Mouse (Mus musculus) common myeloid progenitor, adult 5-6 weeks (primary cell): ENCODE results near the gene Akr1b8. TPM values are rescaled to one million over a fixed set of nuclear protein-coding genes. Genes with fewer than 3 reads are reported as not detected.
"Not testable (repeated sequence)": the region's sequence is repeated elsewhere in the genome, so short reads cannot be mapped to it uniquely, and the experiment has no call there.

ENCODE experiments used
- ATAC-seq: replicated peaks from 2 replicates; pipeline ENCODE4 v1.8.0; 2016; ENCODE audit warnings: low read depth, mild to moderate bottlenecking, moderate TSS enrichment, inconsistent platforms; ENCODE audit not compliant: poor library complexity, severe bottlenecking
- total RNA-seq: library from RNA; stranded (forward); fragments of 200-1000, 187-1606 nt; gene quantifications from 2 replicates; pipeline ENCODE4 v1.2.3, GENCODE M21; 2017

Gene Akr1b8
- not detected in 2 replicates for total RNA-seq

DNA sequence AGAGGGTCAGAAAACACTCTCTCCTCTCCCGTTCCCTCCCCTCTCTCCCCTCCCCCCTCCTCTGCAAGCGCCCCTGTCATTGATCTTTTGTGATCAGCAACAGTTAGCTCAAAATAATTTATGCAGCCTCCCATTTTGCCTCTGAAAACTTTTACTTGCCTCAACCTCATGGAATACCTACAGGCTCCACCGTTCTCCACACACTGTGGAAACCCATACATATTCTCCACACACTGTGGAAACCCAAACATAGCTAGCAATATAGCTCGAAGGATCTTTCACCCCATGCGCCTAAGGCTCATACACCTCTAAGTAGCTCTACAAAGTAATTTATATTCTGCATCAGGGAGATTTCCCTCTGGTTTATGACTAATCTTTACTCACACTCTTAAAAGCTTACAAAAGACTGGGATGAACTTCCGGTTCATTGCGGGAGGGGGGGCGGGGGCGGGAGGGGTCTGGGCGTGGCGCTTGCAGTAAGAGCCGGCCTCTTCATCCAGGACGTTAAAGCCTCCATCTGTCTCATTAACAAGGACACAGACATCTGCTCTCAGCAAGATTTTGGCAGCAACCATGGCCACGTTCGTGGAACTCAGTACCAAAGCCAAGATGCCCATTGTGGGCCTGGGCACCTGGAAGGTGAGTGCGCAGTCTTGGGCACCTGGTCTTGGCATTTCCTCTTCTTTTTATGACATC, at the start of gene Akr1b8:
Akr1b8 (plus strand) TSS at position 462 of the 696 bp plus-strand sequence.
- ATAC-seq: no peak

DNA sequence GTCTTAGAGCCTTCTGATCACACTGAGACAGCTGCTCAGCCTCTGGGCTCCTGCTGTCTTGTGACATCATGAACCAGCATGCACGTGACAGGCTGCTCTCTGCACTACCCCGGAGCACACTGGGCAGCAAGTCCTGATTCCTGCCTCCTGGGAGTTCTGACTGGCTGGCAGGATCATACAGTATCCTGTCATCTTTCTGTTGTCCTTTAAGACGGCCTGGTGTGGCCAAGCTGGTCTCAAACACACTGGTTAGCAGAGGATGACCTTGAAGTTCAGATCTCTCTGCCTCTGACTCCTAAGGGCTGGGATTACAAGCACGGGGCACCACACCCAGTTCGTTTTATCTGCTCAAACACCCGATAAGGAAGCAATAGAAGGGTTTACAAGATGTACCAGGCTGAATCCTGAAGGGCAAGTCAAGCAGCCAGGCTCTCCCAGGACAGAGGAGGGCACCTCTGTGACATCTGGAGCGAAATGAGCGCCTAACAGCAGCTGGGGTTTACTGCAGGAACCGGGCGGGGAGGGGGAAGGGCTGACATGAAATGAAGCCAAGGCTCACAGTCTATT, 49.2 kb upstream of the Akr1b8 start:
- ATAC-seq: no peak

DNA sequence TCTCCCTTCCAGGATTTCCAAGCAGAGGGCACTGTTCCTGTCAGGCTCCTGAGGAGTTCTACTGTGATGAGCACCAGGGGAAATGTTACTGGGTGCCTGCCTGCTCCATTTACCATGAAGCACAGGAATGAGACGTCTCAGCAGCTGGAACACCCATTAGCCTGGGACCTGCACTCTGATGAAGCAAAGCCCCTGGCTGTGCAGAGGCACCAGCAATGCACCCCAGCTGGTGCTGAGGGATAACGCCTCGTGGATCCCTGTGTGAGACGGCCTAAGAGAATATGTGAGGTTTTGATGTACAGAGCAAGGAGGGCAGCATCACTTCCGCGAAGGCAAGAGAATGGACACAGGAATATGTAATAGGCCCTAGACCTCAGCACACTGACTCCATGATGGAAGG, 47.1 kb upstream of the Akr1b8 start:
- ATAC-seq: no peak

DNA sequence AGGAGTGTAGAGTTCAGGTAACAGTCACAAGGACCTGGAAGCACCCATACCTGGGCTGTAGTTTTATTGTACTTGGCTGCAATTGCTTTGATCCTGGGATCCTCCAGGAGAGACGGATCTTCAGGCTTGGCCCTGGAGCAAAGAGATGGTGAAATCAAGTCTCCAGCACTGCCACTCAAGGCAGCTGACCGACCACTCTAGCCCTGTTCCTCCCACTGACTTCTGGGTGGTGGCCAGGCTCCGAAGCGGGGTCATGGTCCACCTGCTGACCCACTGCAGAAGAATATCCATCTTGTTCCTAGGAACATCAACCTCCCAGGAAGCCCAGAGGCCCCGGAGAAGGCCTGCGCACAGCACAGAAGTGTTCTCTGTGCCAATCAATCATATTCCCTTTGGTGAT, 44.4 kb upstream of the Akr1b8 start:
- no peak for ATAC-seq

DNA sequence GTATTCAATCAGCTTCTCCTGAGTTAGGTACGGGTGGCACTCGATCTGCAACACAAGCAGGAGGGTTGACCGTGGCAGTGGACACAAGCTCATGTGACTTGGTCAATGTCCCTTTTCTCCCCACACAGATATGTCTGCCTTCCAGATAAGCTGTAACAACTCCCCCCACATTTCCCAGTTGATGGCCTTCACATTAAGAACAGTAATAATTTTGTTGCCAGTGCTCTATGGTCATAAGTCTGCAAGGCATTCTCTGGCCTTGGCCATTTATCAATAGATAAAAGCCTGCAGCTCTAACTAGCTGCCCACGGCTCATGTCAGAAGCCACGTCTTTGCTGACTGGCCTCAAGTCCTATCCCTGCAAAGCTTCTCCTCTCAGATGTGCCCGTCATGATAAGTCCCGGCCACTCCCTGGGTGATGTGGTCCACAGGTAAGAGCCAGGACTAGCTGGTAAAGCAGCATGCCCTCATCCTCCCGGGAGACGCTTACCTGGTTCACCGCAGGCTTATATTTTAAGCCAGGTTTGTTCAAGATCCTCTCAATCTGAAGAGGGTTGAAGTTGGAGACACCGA, 43.8 kb upstream of the Akr1b8 start:
- ATAC-seq: no peak

DNA sequence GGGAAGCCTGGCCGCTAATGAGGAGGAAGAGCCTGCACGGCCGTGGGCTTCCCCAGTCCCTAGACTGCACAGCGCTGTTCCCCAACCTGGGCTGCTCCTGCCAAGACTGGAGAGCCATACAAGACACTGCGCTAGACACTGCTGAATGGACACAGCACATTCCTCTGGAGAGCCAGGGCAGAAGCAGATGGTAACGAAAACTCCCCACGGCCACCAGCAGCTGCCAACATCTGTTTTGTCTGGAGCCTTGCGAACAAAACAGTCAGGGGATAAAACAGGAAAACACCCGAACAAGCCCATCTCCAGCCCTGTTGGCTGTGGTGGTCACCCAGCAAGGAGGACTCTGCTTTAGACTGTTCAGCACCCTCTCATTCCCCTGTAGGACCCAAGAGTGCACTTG, 40.5 kb upstream of the Akr1b8 start:
- no peak for ATAC-seq

DNA sequence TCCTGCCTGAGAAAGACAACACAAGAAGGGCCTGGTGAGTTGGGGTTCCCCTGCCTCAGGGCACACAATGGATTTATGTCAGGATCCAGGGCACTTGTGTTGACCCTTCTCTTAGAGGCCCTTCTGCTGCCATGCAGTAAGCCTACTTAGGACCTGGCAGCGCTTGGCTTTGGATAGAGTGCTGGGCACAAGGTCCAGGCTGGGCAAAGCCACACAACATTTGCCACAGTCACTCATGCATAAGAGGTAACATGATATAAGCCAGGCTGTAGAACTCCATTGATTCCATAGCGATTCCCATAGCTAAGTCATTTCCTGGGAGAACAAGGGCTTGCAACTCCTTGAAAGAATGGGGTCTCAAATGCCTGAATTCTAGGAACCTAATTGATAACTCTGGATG, 40.0 kb upstream of the Akr1b8 start:
- ATAC-seq: no peak

DNA sequence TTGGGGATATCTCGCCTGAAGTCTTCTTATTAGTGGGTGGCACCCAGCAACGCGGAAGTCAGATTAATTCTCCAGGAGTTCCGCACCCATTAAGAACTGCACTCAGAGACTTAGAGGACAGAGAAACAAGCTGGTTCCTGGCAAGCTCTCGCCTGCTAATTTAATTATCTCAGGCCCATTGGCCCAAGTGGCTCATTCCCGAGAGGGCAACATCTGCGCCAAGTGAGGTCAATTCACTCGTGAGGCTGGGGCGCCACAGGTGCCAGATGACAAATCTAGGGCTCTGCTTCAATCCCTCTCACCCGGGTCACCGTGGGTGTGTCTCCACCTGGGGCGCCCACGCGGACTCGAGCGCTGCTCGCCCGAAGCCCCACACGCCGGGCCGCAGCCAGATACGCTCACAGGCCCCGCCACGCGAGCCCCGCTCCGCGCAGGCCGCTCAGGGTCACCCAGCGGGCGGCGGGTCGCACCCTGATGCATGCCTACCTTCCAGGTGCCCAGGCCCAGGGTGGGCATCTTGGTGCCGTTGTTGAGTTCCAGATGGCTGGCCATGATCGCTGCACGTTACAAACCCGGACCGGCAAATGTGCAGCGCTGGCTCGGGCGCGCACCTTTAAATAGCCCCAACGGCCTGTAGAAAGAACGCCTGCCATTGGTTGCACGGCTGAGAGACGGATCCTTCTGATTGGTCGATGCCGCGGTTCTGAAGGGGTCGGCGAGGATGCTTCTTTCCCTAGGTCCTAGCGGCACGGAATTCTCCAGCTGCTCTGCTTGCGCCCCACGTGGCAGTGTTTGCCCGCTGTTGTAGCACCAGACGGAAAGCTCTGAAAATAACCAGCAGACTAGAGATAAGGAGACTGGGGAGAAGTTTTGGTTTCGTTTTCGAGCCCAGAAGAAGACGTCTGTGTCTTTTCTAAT, 36.8 kb upstream of the Akr1b8 start, which contains the start of gene Akr1b3:
Akr1b3 (minus strand) TSS at position 625 of the 918 bp plus-strand sequence.
- peak; percentile 98 for ATAC-seq

DNA sequence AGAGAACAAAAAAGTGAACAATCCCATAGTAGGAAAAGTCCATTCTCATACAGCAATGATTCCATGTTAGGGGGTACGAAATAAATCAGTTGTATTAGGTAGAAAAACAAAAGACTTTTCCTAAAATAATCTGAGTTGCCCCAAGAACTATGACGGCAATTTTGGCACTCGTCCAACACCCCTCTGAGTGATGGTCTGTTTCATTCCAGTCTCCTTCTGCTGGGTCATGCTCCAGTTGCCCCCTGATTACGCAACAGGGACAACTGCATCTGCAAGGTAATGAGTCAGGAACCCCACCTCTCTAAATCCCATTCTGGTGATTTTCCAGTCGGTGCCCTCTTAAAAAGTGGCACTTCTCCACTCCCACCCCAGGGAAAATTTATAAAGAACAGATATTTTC, 35.7 kb upstream of the Akr1b8 start:
- no peak for ATAC-seq

DNA sequence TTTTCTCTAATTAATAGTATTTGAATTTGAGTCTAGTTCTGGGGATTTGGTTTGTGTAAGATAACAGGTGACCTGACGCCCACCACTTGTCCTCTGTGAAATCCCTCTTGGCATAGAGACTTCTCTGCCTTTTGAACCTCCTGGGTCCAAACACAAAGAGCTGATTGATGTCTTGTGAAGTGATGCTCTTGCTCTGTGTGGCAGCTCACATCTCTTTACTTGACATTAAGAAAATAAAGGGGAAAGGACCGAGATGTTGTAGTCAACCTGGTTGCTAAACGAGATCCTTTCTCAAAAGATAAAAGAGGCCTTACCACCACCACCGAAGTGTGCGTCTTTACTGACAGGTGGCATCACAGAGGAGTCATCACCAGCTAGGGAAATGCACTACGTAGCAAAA, 35.3 kb upstream of the Akr1b8 start:
- no peak for ATAC-seq

DNA sequence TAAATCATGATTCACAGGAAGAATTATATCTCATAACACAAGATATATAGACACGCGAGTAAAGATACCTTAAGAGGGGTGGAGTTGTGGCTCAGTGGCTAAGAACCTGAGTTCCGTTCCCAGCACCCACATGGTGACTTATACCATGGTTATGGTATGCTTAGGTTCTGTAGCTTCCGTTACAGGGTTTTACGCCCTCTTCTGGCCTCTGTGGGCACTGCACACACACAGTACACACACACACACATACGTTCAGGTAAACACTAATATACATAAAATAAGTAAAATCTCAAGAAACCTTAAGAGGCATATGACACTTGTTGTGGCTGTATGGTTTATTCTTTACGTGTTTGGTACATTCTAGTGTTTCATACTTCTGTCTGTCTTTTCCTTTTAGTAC, 31.8 kb upstream of the Akr1b8 start:
- no peak for ATAC-seq

DNA sequence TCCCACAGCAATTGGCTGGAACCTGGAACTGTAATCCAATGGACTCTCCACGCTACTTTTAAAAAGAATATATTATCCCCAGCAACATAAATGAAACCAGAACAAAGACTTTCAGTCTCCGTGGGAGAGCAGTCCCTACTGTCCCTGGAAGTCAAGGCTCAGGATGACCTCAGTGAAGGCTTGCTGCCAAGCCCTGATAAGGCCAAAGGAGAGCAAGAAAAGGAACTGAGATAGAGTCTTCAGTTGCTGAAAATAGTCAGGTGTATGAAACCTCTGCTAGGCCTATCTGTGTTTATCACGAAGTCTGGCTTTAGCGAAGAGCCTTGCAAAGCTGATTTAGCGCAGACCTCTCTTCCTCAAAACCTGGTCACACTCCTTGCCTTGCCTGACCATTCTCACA, 22.5 kb upstream of the Akr1b8 start:
- ATAC-seq: no peak

DNA sequence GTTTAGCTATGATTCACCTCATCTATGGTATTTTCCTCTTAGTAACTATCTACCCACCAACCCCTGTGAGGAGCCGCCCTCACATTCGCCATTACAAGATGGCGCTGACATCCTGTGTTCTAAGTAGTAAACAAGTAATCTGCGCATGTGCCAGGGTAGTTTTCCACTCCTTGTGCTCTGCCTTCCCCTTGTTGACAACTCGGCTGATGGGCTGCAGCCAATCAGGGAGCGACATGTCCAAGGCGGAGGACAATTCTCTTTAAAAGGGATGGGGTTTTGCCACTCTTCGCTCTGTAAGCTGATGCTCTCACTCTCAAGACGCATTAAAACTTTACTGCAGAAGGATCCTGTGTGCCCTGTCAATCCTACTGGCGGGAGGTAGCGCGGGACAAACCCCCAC, 22.1 kb upstream of the Akr1b8 start:
- ATAC-seq: not testable (repeated sequence)

DNA sequence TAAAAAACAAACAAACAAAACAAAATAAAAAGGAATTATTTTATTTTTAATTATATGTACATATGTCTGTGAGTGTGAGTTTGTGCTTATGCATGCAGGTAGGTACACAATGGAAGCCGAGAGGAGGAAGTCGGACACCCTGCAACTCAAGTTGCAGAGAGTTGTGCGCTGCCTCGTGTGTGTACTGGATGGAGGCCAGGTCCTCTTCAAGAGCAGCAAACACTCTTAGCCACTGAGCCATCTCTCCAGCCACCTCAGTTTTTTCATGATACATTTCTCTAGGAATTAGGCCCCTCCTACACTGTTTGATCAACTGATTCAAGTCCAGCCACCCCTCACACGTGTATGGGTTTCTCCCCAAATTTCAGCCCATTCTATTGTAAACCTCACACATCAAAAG, 19.2 kb upstream of the Akr1b8 start:
- ATAC-seq: no peak

DNA sequence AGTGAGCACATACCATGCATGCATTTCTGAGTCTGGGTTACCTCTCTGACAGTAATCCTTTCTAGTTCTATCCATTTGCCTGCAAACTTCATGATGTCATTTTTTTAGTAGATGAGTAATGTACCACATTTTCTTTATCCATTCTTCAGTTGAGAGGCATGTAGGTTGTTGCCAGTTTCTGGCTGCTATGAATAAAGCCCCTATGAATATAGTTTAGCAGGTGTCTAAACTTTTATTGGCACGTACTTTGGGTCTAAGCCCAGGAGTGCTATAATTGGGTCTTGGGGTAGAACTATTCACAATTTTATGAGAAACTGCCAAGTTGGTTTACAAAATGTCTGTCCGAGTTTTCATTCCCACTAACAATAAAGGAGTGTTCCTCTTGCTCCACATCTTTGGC, 16.1 kb upstream of the Akr1b8 start:
- ATAC-seq: no peak

DNA sequence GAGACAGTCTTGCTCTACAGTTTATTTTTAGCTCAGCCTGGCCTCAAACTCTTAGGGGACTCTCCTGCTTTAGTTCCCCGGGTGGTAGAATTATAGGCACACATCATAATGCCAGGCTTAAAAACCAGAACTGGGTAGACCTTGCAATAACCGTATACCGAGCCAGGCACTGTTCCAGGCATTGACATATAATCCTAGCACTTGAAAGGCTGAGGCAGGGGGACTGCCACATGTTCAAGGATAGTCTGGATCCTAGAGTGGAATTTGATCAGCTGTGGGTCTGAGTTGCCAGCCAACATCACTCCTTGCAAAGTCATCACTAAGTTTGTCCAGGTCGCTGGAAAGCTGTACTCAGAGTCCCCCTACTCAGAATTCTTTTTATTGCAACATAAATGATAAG, 11.9 kb upstream of the Akr1b8 start:
- no peak for ATAC-seq

DNA sequence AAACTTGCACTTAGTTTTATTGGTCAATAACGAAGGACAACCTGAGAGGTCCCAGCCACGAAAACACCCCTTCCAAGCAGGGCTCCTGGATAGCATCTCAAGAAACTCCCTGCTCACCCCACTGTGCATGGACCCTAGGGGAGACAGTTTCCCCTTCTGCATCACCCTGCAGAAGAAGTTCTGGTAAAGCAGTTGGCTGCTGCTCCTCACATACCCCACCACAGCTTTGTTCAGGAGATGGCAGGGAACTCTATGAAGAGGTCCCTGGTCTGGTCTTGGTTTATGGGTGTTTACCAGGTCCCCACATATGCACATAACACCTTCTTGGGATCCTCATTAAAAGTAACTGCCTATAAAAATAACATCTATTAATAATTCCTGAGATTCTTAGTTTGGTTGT, 11.4 kb upstream of the Akr1b8 start:
- no peak for ATAC-seq

DNA sequence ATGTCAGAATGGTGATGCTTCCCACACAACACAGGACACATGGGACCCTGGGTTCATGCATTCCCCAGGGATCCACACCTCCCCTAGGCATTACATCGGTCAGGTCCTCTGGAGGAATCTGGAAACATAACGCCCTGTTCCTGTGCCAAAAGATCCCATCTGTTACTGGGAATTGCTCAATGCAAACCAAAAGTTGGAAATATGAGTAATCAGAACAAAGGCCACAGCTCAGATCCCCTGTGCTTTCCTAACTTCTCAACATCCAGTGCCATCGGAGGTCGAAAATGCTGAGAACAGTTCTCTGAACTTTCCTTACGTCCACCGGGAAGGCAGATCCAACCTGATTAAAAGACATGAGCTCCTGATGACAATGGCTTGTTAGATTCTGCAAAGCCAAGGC, 10.5 kb upstream of the Akr1b8 start:
- no peak for ATAC-seq

DNA sequence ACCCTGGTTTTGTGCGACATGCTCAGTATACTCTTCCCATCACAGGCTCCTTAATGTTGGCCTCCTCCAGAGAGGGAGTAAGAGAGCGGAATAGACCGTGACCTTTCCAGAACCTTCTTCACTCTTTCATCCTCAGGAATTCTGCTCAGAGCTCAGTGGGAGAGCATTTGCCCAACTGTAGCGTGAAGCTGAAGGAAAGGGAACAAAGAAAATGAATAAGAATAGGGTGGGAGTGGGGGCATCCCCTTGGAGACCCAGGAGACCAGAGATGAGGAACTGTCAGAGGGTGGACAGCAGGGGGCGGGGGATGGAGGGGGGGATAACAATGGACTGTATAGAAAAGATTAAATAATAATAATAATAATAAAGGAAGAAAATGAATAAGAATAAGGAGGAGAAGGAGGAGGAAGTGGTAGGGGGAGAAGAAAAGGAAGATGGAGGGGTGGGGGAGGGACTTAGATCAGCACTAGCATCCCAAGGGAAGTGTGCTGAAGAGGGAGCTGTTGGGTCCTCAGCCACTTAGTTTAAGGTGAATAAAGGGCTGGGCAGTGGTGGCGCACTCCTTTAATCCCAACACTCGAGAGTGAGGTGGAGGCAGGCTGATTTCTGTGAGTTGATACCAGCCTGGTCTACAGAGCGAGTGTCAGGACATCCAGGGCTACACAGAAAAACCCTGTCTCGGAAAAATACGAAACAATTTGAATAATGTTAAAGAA, 9.6 kb upstream of the Akr1b8 start:
- no peak for ATAC-seq

DNA sequence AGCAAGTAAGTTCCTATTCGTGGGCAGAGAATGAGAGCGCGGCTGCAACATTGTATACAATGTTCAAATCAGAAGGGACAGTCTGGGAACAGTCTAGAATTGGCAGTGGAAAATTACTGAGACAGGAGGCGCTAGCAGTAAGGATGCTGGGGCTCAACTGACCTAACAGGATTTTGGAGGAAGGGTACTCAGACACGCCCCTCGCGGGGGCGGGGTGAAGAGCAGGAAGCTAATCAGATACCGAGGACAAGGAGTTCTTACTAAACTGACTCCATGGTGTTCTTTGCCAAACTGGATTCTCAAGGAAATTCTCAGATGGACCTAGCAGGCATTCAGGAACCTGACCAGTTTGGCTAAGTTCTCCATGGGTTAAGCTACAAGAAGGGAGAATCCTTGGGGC, 9.0 kb upstream of the Akr1b8 start:
- no peak for ATAC-seq
